Mouse (Mus musculus) E14TG2a.4 (cell line): Measurements from ENCODE around the gene Rpa1.
A peak's percentile ranks its signal among the peaks of the same experiment; 100 is the strongest.

Experiments
- H3K27me3 ChIP-seq: 2 replicates; pipeline ENCODE4 v1.6.1; 2014; ENCODE audit warnings: low read length, control low read depth; ENCODE audit not compliant: insufficient read depth
- H3K36me3 ChIP-seq: 2 replicates; pipeline ENCODE4 v1.6.1; 2014; ENCODE audit warnings: low read length, control low read depth; ENCODE audit not compliant: insufficient read depth
- H3K4me1 ChIP-seq: replicated peaks from 2 replicates; pipeline ENCODE4 v1.6.1; 2014; ENCODE audit warnings: low read depth, low read length, control low read depth
- H3K4me3 ChIP-seq: replicated peaks from 2 replicates; pipeline ENCODE4 v1.5.1; 2014; ENCODE audit warnings: mild to moderate bottlenecking, low read length
- H3K9me3 ChIP-seq: 2 replicates; pipeline ENCODE4 v1.6.1; 2014; ENCODE audit warnings: low read length, control low read depth
- CTCF ChIP-seq: conservative IDR thresholded peaks from 2 replicates; pipeline ENCODE4 v1.5.1; 2014; ENCODE audit warnings: low read length
- NANOG ChIP-seq: IDR thresholded peaks from 2 replicates; pipeline ENCODE4 v1.6.1; 2014; ENCODE audit warnings: borderline replicate concordance, low read length, mixed read lengths
- POU5F1 ChIP-seq: IDR thresholded peaks from 2 replicates; pipeline ENCODE4 v1.6.1; 2014; ENCODE audit warnings: low read length, borderline replicate concordance

Rpa1 gene

GRCm38 (mm10) chr11:75279013-75279341, 69.1 kb downstream of the Rpa1 start:
- Histone ChIP-seq H3K36me3 (no peaks in the 10 kb centered on the region), H3K4me1 (peaks cover 65% of the 10 kb centered on the region), H3K4me3 (peak overlapping the region; percentile 54), H3K9me3 (no peaks in the 10 kb centered on the region), H3K27me3 (peaks cover 30% of the 10 kb centered on the region)
- TF ChIP-seq NANOG (no peak), CTCF (no peak), POU5F1 (no peak)

- Histone ChIP-seq H3K9me3 (no peaks in the 10 kb centered on the region), H3K36me3 (no peaks in the 10 kb centered on the region), H3K27me3 (peaks cover 32% of the 10 kb centered on the region), H3K4me3 (no peak overlapping the region), H3K4me1 (peaks cover 66% of the 10 kb centered on the region)
- no peak for TF ChIP-seq CTCF
- TF ChIP-seq NANOG = no peak
These were observed 70.0 kb downstream of the Rpa1 start for GRCm38 (mm10) chr11:75278115-75278514.

DNA sequence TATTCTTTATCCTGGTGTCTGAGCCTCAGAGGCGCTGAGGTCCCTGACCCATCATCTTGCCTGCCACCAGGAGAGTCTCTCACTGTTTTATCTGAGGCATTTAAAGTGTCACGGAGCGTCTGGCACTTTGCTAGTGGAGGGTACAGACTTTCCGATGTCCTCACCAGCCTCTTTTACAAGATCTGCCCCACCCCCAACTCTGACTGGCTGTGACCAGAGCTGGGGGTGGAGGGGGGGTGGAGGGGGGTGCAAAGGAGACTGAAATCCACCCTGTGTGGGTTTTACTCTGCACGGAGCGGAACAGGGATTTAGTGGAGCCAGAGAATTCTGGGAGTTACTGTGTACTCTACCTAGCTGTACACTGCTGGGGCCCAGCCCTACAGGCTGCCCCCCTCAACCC, 73.1 kb downstream of the Rpa1 start:
- no peak overlapping the region for H3K4me3 ChIP-seq
- peaks cover 53% of the 10 kb centered on the region for H3K4me1 ChIP-seq
- no peaks in the 10 kb centered on the region for H3K36me3 ChIP-seq
- peaks cover 23% of the 10 kb centered on the region for H3K27me3 ChIP-seq
- TF ChIP-seq POU5F1 = no peak
- no peak for TF ChIP-seq CTCF
- no peak for TF ChIP-seq NANOG
- no peaks in the 10 kb centered on the region for H3K9me3 ChIP-seq

DNA sequence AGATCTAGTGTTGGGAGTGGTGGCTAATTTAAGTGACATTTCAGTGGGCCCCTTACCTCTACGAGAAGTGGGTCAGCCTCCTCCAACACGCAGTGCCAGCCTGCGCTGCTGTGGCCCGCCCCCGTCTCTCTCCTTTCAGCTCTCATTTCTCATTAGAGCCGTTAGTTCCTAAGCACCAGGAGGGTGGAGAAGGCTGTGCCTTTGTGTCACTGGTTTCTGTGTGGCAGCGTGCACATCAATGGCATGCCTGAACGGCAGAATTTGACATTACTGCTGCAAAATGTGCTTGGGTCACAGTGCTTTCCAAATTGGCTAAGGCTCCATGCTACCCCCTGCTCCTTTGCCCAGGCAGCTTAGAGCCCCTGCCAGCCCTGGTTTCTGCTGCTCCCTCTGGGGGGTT, 74.7 kb downstream of the Rpa1 start:
- peaks cover 37% of the 10 kb centered on the region for H3K4me1 ChIP-seq
- no peaks in the 10 kb centered on the region for H3K36me3 ChIP-seq
- H3K27me3 ChIP-seq = peaks cover 23% of the 10 kb centered on the region
- no peak overlapping the region for H3K4me3 ChIP-seq
- TF ChIP-seq CTCF = no peak
- no peaks in the 10 kb centered on the region for H3K9me3 ChIP-seq

DNA sequence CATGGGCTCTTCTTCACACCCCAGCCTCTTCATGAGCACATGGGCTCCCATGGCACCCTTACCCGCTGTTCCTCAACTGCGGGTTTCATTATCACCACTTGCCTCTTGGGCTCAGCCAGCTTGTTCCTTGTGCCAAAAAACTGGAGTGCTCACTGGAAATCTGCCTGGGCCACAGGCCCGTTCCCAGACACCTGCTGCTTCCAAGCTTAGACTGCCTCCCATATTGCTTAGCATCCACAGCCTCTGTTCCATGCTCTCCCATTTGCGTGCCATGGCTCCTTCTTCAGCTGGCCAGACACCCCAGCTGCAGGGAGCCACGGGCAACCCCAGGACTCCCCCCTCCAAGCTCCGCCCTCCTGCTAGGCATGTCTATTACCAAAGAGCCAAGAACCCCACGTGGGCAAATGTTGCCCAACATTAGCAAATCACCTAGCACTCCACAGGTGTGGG, 77.1 kb downstream of the Rpa1 start:
- H3K4me3 ChIP-seq = peak overlapping the region; percentile 13; the same call in 1 of the 2 replicates
- no peak for TF ChIP-seq CTCF
- TF ChIP-seq NANOG = no peak
- no peaks in the 10 kb centered on the region for H3K36me3 ChIP-seq
- H3K27me3 ChIP-seq = peaks cover 28% of the 10 kb centered on the region
- H3K9me3 ChIP-seq = no peaks in the 10 kb centered on the region
- peaks cover 42% of the 10 kb centered on the region for H3K4me1 ChIP-seq

GRCm38 (mm10) chr11:75270276-75270984, 77.7 kb downstream of the Rpa1 start:
- no peaks in the 10 kb centered on the region for H3K36me3 ChIP-seq
- peaks cover 32% of the 10 kb centered on the region for H3K27me3 ChIP-seq
- peaks cover 45% of the 10 kb centered on the region for H3K4me1 ChIP-seq
- H3K9me3 ChIP-seq = no peaks in the 10 kb centered on the region
- TF ChIP-seq POU5F1 (no peak), NANOG (no peak), CTCF (no peak)
- H3K4me3 ChIP-seq = peak overlapping the region; percentile 13; the same call in 1 of the 2 replicates

GRCm38 (mm10) chr11:75269213-75269612, 78.9 kb downstream of the Rpa1 start:
- no peak for TF ChIP-seq NANOG
- no peak for TF ChIP-seq CTCF
- no peak for TF ChIP-seq POU5F1
- no peak overlapping the region for H3K4me3 ChIP-seq
- H3K36me3 ChIP-seq = no peaks in the 10 kb centered on the region
- H3K9me3 ChIP-seq = no peaks in the 10 kb centered on the region
- H3K4me1 ChIP-seq = peaks cover 45% of the 10 kb centered on the region
- peaks cover 44% of the 10 kb centered on the region for H3K27me3 ChIP-seq

DNA sequence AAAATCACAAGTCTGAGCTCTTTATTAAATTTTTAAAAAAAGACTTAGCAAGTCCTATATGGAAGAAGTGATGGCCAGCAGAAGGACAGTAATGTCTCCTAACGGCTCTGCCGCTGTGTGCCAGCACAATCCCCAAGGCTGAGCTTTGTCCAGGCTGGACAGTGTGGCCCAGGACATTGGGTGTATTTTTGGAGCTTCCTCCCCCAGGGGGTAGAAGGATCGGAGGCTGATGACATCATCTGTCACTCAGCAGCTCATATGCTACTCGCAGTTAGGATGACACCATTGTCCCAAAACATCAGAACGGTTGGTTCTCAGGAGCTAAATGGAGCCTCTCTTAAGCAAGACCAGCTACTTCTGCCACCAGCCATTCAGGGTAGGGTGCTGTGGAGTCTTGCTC, 79.6 kb downstream of the Rpa1 start:
- no peaks in the 10 kb centered on the region for H3K9me3 ChIP-seq
- TF ChIP-seq POU5F1 = no peak
- no peak for TF ChIP-seq NANOG
- no peak for TF ChIP-seq CTCF

DNA sequence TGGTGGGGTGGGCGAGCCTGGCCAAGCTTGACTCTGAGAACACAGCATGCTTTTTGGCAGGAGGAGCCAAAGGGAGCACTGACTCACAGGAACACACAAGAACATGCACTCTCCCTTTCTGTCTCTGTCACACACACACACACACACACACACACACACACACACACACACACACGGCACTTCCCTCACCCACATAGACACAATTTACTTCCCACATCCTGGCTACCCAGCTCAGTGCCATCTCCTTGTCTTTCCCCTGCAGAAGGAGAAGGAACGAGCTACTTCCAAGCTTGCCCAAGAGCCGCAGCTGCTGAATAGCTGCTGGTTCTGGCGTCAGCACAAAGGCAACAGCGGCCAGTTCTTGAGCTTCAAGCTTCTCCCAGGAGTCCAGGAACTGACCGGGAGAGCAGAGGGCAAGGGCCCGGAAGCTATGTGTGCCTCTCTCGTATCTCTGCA, 80.3 kb downstream of the Rpa1 start:
- no peaks in the 10 kb centered on the region for H3K9me3 ChIP-seq
- TF ChIP-seq POU5F1 = no peak
- no peak for TF ChIP-seq CTCF
- TF ChIP-seq NANOG = no peak

More for the DNA sequence above, 79.6 kb downstream of the Rpa1 start:
- peaks cover 39% of the 10 kb centered on the region for H3K4me1 ChIP-seq
- H3K36me3 ChIP-seq = no peaks in the 10 kb centered on the region
- no peak overlapping the region for H3K4me3 ChIP-seq
- peaks cover 40% of the 10 kb centered on the region for H3K27me3 ChIP-seq

More for the DNA sequence above, 80.3 kb downstream of the Rpa1 start:
- Histone ChIP-seq H3K36me3 (no peaks in the 10 kb centered on the region), H3K4me3 (no peak overlapping the region), H3K27me3 (peaks cover 41% of the 10 kb centered on the region), H3K4me1 (peaks cover 40% of the 10 kb centered on the region)
